Mouse (Mus musculus): Measurements from ENCODE around the gene Xkr7. TPM values are rescaled to one million over a fixed set of nuclear protein-coding genes. Genes with fewer than 3 reads are reported as not detected.
A peak's percentile ranks its signal among the peaks of the same experiment; 100 is the strongest.

Xkr7 gene
- polyA plus RNA-seq, 1 experiment from 2014 or later, result not detected

GRCm38 (mm10) chr2:153013724-153014515 is 17.7 kb upstream of the Xkr7 start:
- ATAC-seq (ENCODE audit: insufficient read depth, low FRiP score), result no peak
- peak overlapping the region; percentile 88 for H3K9ac ChIP-seq (ENCODE audit: low read length)
- peak overlapping the region; percentile 85 for H3K4me2 ChIP-seq (ENCODE audit: low read depth, low read length)
- H3K4me1 ChIP-seq (ENCODE audit: control insufficient read depth, insufficient read depth, low read length), result peaks cover 6% of the 10 kb centered on the region
- H3K9me3 ChIP-seq (replicated peaks; ENCODE audit: control insufficient read depth, low read length), result no peaks in the 10 kb centered on the region
- H3K36me3 ChIP-seq (ENCODE audit: control insufficient read depth, insufficient read depth, low read length), result peaks cover 19% of the 10 kb centered on the region; the same call in 1 of the 2 replicates
- H3K4me3 ChIP-seq (replicated peaks; ENCODE audit: low read length), result peak overlapping the region; percentile 89
- no peak overlapping the region for H3K27ac ChIP-seq (ENCODE audit: low read length)
- 0 out of 2 replicates have a peak, but pooled peaks cover 5% of the 10 kb centered on the region for H3K27me3 ChIP-seq (ENCODE audit: control insufficient read depth, insufficient read depth, low read length)
- 88% methylated on average over 11 of the region's 11 CpGs for WGBS

DNA sequence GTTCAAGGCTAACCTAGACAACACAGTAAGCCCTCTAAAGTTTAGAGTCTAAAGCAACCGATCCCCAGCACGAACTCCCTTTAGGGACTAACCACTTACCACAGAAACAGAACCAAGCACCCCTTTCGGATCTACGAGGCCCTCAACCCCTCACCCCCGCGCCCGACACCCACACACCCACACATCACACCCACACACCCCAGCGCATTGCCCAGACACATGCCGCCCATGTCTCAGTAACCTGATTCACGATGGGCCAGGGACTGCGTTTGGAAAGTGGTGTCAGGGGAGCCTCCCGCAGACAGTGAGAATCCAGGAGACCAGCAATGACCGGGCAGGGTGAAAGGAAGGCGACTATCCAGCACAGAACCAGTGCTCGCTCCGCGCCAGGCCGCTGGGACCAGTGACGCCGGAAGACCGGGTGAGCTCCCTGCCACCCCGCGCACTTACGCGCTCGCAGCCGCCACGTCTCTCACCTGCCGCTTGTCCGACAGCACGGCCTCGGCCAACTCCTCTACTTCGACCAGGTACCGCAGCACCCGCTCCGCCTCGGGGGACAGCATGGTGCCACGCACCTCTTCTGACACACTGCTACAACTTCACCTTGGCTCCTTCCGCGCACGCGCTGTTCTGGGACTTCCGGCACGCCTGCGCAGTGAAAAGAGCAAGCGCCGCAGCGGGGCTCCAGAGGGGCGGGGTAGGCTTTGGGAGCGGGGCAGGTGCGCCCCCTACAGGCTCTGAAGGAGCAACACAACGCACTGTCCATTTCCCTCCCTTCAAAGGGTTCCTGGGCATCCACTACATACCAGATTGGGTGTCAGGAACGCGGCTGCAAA is 16.7 kb upstream of the Xkr7 start, which contains the start of gene Pdrg1:
Pdrg1 (minus strand) TSS at position 670 of the 836 bp plus-strand sequence.
- Histone ChIP-seq H3K36me3 (ENCODE audit: control insufficient read depth, insufficient read depth, low read length) (0 out of 2 replicates have a peak, but pooled peaks cover 10% of the 10 kb centered on the region), H3K27ac (ENCODE audit: low read length) (no peak within 1 kb of the TSS), H3K4me3 (replicated peaks; ENCODE audit: low read length) (peak within 1 kb of the TSS; percentile 89), H3K27me3 (ENCODE audit: control insufficient read depth, insufficient read depth, low read length) (0 out of 2 replicates have a peak, but pooled peaks cover 5% of the 10 kb centered on the region), H3K9me3 (replicated peaks; ENCODE audit: control insufficient read depth, low read length) (no peaks in the 10 kb centered on the region), H3K9ac (ENCODE audit: low read length) (peak within 1 kb of the TSS; percentile 88), H3K4me1 (ENCODE audit: control insufficient read depth, insufficient read depth, low read length) (peaks cover 6% of the 10 kb centered on the region), H3K4me2 (ENCODE audit: low read depth, low read length) (peak within 1 kb of the TSS; percentile 85)
- ATAC-seq (ENCODE audit: insufficient read depth, low FRiP score), result peak; percentile 95
- WGBS, result under 1% methylated on average over 54 of the region's 54 CpGs

DNA sequence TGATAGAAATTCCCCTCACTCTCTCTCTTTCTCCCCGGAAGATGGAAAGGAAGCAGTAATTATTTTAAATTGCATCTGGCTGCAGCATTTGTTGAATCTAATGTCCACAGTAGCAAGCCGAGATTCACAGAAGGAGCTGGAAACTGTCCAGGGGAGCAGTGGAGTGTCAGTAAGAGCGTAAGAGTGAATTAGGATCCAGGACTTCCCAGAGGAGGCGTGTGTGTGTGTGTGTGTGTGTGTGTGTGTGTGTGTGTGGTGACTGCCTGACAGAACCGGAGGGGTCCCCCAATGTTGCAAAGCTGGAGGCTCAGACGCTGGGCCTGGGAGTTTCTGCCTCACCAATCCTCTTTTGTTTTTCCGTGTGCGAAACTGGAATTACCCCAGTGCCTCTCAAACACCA is 15.8 kb upstream of the Xkr7 start:
- H3K9ac ChIP-seq (ENCODE audit: low read length), result peak overlapping the region; percentile 29; the same call in 1 of the 2 replicates
- WGBS, result 42% methylated on average over 8 of the region's 8 CpGs
- 0 out of 2 replicates have a peak, but pooled peaks cover 5% of the 10 kb centered on the region for H3K27me3 ChIP-seq (ENCODE audit: control insufficient read depth, insufficient read depth, low read length)
- no peak for ATAC-seq (ENCODE audit: insufficient read depth, low FRiP score)
- peak overlapping the region; percentile 43 for H3K4me2 ChIP-seq (ENCODE audit: low read depth, low read length)
- H3K36me3 ChIP-seq (ENCODE audit: control insufficient read depth, insufficient read depth, low read length), result 0 out of 2 replicates have a peak, but pooled peaks cover 2% of the 10 kb centered on the region
- no peaks in the 10 kb centered on the region for H3K9me3 ChIP-seq (replicated peaks; ENCODE audit: control insufficient read depth, low read length)
- peak overlapping the region; percentile 89; the same call in 1 of the 2 replicates for H3K4me3 ChIP-seq (replicated peaks; ENCODE audit: low read length)
- H3K4me1 ChIP-seq (ENCODE audit: control insufficient read depth, insufficient read depth, low read length), result peaks cover 6% of the 10 kb centered on the region
- H3K27ac ChIP-seq (ENCODE audit: low read length), result no peak overlapping the region

DNA sequence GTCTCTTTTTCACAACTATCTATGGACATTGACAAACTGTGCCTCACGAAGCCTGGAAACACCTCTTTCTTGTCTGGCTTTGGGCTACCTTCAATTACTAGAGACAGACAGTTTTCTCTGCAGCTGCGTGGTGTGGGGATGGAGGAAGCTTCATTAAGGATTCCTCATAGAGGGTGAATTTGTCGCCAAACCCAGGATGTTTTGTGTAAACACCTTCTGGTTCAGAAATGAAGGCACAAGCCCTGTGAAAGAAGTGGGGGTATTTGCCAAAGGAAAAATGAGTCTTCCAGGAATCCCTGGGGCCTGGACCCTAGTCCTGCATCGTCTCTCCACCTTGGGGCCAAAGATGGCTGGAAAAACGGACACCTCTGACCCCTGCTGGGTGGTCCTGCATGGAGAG is 14.9 kb upstream of the Xkr7 start:
- Histone ChIP-seq H3K4me1 (ENCODE audit: control insufficient read depth, insufficient read depth, low read length) (peaks cover 6% of the 10 kb centered on the region), H3K27me3 (ENCODE audit: control insufficient read depth, insufficient read depth, low read length) (0 out of 2 replicates have a peak, but pooled peaks cover 5% of the 10 kb centered on the region), H3K36me3 (ENCODE audit: control insufficient read depth, insufficient read depth, low read length) (no peaks in the 10 kb centered on the region), H3K4me3 (replicated peaks; ENCODE audit: low read length) (no peak overlapping the region), H3K9me3 (replicated peaks; ENCODE audit: control insufficient read depth, low read length) (no peaks in the 10 kb centered on the region), H3K9ac (ENCODE audit: low read length) (no peak overlapping the region), H3K27ac (ENCODE audit: low read length) (no peak overlapping the region), H3K4me2 (ENCODE audit: low read depth, low read length) (no peak overlapping the region)
- WGBS, result 41% methylated on average over 5 of the region's 5 CpGs
- ATAC-seq (ENCODE audit: insufficient read depth, low FRiP score), result no peak

GRCm38 (mm10) chr2:153019355-153019754 is 12.3 kb upstream of the Xkr7 start:
- no peak for ATAC-seq (ENCODE audit: insufficient read depth, low FRiP score)
- Histone ChIP-seq H3K27me3 (ENCODE audit: control insufficient read depth, insufficient read depth, low read length) (0 out of 2 replicates have a peak, but pooled peaks cover 5% of the 10 kb centered on the region), H3K4me3 (replicated peaks; ENCODE audit: low read length) (no peak overlapping the region), H3K4me1 (ENCODE audit: control insufficient read depth, insufficient read depth, low read length) (peaks cover 2% of the 10 kb centered on the region), H3K27ac (ENCODE audit: low read length) (no peak overlapping the region), H3K36me3 (ENCODE audit: control insufficient read depth, insufficient read depth, low read length) (no peaks in the 10 kb centered on the region), H3K4me2 (ENCODE audit: low read depth, low read length) (no peak overlapping the region), H3K9ac (ENCODE audit: low read length) (no peak overlapping the region), H3K9me3 (replicated peaks; ENCODE audit: control insufficient read depth, low read length) (no peaks in the 10 kb centered on the region)
- WGBS, result 73% methylated on average over 3 of the region's 3 CpGs

GRCm38 (mm10) chr2:153021163-153021562 is 10.5 kb upstream of the Xkr7 start:
- no peak overlapping the region for H3K4me2 ChIP-seq (ENCODE audit: low read depth, low read length)
- H3K36me3 ChIP-seq (ENCODE audit: control insufficient read depth, insufficient read depth, low read length), result no peaks in the 10 kb centered on the region
- H3K9ac ChIP-seq (ENCODE audit: low read length), result no peak overlapping the region
- no peaks in the 10 kb centered on the region for H3K9me3 ChIP-seq (replicated peaks; ENCODE audit: control insufficient read depth, low read length)
- 61% methylated on average over 3 of the region's 3 CpGs for WGBS
- 0 out of 2 replicates have a peak, but pooled peaks cover 5% of the 10 kb centered on the region for H3K27me3 ChIP-seq (ENCODE audit: control insufficient read depth, insufficient read depth, low read length)
- no peak overlapping the region for H3K27ac ChIP-seq (ENCODE audit: low read length)
- H3K4me3 ChIP-seq (replicated peaks; ENCODE audit: low read length), result no peak overlapping the region
- no peaks in the 10 kb centered on the region for H3K4me1 ChIP-seq (ENCODE audit: control insufficient read depth, insufficient read depth, low read length)
- ATAC-seq (ENCODE audit: insufficient read depth, low FRiP score), result no peak

DNA sequence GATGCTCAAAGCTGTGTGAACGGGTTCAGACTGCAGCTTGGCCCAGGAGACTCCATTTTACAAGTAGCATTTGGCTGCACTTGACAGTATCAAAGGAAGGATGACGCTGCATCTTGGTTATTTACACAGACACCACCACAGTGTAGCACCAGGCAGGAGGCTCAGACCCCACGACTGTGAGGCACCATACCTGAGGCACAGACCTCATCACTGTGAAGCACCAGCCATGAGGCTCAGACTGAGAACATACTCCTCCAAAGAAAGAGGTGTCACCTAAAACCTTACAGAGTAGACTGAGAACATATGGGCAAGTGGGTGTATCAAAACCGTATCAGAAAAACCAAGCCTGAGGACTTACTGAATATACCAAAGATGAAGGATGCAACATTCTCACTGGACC is 8.8 kb upstream of the Xkr7 start:
- Histone ChIP-seq H3K27me3 (ENCODE audit: control insufficient read depth, insufficient read depth, low read length) (no peaks in the 10 kb centered on the region; the same call in 1 of the 2 replicates), H3K9me3 (replicated peaks; ENCODE audit: control insufficient read depth, low read length) (no peaks in the 10 kb centered on the region), H3K4me2 (ENCODE audit: low read depth, low read length) (no peak overlapping the region), H3K4me1 (ENCODE audit: control insufficient read depth, insufficient read depth, low read length) (no peaks in the 10 kb centered on the region), H3K4me3 (replicated peaks; ENCODE audit: low read length) (no peak overlapping the region), H3K9ac (ENCODE audit: low read length) (no peak overlapping the region), H3K27ac (ENCODE audit: low read length) (no peak overlapping the region), H3K36me3 (ENCODE audit: control insufficient read depth, insufficient read depth, low read length) (no peaks in the 10 kb centered on the region)
- WGBS, result 53% methylated on average over 4 of the region's 4 CpGs
- ATAC-seq (ENCODE audit: insufficient read depth, low FRiP score), result no peak

GRCm38 (mm10) chr2:153026052-153026451 is 5.6 kb upstream of the Xkr7 start:
- Histone ChIP-seq H3K27ac (ENCODE audit: low read length) (no peak overlapping the region), H3K4me1 (ENCODE audit: control insufficient read depth, insufficient read depth, low read length) (no peaks in the 10 kb centered on the region), H3K9ac (ENCODE audit: low read length) (no peak overlapping the region), H3K4me2 (ENCODE audit: low read depth, low read length) (no peak overlapping the region), H3K36me3 (ENCODE audit: control insufficient read depth, insufficient read depth, low read length) (no peaks in the 10 kb centered on the region), H3K9me3 (replicated peaks; ENCODE audit: control insufficient read depth, low read length) (no peaks in the 10 kb centered on the region), H3K27me3 (ENCODE audit: control insufficient read depth, insufficient read depth, low read length) (peaks cover 3% of the 10 kb centered on the region), H3K4me3 (replicated peaks; ENCODE audit: low read length) (no peak overlapping the region)
- no peak for ATAC-seq (ENCODE audit: insufficient read depth, low FRiP score)
- WGBS, result 78% methylated on average over 7 of the region's 7 CpGs

Measured in stomach, embryonic 16.5 days (tissue).